Mouse (Mus musculus) adrenal gland, adult 8-10 months (tissue): ENCODE measurements at regions not wholly inside any gene's neighbourhood (a gene's known extent, or its start where the extent isn't known, plus 50 kb on each side); places are given as distances from the start of the nearest gene placed in this dataset.

ENCODE experiments used
- DNase-seq: peaks from one replicate; pipeline ENCODE4 v3.0.0; 2022

DNA sequence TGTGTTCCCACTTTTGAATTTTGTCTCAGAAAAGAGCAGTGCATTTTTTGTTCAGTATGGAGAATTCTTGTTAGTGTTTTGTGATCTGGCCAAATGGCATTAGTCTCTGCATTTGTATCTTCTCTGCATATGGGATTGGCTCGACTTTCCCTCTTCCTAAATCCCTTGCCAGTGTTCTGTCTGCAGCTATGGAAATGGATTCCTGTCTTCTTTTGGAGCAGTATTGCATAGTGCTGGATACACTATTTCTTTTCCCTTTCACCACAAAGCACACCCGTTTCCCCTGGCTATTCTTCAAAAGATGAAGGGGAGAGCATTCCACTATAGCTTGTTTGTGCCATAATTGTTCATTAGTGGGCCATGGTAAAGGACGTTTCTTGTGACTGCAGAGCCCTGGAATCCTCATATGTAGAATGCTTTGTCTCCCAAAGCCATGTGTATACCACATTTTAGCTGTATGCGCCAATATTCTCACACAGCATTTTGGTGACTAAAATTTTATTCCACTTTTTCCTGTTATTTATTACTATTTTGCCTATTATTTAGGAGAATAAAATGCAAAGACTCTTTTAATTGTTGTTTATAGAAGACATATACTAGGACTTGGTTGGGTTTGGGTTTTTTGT, 197.8 kb downstream of the Hs3st1 start:
- no peak for DNase-seq

DNA sequence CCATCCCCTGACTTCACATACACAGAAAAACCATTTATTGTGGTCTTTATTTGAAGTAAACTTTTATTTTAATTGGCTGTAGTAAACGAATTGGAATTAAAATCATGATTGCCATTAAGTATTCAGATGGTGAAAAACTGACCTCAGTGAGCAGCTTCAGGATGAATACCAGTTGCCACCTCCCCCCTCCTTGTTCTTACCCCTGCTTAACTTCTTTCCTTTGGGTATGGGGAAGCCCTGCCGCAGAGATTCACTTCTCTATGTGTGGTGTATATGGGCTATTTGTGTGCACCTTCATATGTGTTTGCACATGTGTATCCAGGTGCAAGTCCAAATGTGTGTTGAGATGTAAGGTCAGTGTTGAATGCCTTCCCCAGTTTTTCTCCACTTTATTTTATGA, 218.2 kb downstream of the Hs3st1 start:
- DNase-seq: no peak

DNA sequence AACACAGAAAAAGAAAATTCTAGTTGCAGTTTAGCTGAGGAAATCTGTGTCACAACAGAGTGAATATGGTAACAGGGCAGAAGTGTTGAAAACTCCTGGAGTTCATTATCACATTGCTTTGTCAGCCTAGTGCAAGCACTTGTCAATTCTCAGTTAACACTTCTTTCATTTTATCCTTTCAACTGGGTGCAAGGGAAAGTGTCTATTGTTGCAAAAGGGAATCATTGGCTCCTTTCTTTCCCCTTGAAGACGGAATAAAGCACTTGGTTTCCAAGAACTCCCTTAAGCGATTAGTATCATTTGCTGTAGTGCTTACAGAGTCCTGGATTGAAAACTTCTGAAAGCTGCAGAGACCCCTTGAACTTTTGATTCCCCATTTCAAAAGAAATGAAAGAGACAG, 218.9 kb downstream of the Hs3st1 start:
- no peak for DNase-seq

DNA sequence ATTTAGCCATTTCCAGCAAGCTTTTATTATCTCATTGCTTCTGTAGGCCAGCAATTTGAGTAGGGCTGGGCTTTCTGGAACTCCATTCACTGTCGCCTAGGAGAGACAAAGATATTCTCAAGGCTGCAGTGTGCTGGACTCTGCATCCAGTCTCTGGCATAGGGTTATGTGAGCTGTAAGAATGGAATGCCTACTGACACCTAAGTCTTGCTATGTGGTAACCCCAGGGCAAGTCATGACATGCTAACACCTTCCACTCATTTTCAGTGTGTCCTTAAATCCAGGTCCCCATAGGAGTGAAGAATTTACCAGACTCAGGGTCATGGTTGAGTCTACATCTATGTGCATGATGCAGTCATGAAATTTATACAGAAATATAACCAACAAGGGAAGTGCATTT, 245.0 kb downstream of the Hs3st1 start:
- no peak for DNase-seq

DNA sequence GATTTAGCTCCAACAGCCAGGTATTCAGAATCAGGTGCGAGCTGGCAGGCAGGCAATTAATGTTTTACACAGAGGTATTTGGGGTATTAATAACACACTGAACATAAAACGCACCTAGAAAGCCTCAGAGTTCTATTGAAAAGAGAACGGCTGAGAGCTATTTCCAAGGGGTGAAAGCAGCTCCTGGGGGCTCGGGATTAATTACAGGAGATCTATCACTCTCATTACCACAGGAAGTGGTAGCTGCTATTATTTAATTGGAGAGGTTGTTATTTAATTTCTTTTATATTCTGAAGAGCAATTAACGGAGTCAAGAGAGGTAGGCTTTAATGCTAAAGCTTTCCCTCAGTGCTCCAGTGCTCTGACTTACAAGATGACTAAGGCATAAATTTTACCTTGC, 272.5 kb downstream of the Hs3st1 start:
- no peak for DNase-seq

DNA sequence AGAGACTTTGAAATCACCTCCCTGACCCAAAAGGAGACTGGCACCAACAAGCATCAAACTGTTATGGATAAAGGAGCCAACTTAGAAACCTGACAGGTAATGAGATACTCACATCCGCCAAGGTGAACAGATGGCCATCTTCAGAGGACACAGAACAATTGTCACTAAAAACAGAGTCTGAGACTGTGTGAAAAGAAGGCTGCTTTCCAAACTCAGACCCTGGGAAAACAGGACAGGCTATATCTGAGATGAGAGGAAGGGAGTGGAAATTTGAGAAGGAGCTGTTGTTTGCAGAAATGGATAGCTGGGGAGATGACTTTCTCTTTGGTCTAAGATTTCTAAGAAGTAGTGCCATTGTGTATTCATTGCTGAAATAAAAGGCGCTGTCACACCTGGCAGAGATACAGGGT, 297.2 kb downstream of the Hs3st1 start:
- DNase-seq: no peak

DNA sequence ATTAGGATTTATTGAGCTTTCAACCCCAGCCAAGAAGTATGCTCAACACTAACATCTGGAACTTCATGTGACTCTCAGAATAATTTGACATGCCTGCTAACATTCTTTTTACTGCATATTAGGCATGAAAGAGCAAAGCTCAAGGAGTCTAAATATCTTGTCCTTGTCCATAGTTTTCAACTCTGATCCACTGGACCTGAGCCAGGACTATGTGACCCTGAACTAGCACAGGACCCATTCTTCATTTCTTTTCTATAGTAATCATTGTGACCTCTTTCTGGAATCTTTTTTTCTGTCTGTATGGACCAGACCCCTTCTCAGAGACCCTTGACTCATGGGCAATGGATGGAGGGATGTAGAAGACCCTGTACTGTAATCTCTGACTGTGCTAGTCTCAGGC, 301.6 kb downstream of the Hs3st1 start:
- peak; percentile 10 for DNase-seq

DNA sequence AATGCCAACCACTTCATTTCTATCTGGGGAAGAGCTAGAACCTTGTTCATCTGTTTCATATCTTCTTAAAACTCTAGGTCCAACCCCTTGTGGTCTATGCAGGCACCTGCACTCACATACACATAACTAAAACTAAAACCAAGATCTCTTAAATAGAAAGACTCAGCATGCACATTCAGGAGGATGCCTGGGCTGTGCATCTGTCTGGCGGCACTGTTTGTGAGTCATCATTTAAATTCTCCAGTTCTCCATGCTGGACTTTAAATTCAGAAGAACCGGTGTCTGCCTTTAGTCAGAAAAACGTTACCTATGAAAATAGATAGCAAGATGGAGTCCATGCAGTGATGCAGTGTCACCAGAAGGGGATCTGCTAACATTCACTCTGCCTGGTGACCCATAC, 314.5 kb downstream of the Hs3st1 start:
- no peak for DNase-seq

DNA sequence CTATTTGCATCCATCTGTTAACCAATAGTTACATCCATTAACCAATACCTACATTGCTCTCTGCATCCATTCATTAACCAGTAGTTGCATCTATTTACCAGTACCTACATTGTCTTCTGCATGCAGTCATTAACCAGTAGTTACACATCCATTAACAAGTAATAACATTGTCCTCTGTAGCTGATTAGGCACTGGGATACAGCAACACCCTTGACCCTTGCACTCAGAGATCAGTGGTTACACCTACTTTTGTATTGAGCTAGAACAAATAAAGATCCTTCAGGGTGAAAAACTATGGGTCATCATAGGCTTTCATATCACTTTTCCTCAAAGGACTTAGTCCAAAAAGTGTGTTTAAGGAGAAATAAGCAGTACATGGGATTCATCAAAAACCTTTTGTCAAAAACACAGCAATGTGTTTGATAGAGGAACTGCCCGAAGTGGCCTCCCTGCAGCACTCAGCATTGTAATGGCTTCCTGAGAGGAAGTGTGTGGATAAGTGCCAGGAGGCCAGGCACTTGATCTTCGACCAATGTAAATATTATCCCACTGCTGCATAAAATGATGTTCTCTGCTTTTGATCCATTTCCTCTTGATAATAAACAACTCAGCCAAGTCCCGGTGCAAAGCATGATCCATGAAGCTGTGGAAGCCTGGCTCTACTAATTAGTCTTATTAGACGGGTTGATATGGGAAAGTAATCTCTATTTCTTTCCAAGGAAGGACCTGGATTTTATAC, 317.6 kb downstream of the Hs3st1 start:
- DNase-seq: peak; percentile 10

DNA sequence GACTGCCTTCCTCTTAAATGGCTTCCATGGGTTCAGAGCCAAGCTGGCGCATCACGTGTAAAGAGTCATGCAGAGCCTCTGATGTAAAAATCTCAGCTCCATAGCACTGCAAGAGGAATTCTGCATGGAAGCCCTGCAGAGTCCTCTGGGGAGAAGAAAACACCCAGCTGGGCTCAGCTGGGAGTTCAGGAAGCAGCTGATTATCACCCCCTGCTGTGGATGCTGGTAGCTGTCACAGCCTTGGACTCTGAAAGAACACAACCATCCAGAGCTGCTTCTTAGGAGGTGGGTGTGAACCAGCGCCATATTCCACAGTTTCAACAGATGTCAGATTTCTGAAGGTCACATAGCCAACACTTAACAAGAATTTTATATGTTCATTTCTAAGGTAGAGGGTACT, 329.2 kb downstream of the Hs3st1 start:
- no peak for DNase-seq

DNA sequence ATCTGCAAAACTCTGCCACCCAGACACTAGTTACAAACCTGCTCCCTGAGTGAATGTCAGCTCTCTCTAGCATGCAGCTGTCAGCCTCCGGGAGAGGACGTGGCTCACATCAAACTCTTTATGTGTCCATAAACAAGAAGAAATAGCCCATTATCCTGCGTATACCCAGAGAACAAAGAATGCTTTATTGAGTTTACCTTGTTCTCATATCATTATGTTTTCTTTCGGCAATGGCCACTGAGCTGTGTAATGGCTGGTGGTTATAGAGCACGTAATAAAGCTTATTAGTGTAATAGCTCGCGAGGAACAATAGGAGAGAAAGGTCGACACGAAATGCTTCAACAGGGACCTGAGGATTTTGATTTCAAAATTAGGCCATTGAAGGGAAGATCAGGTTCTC, 331.6 kb downstream of the Hs3st1 start:
- DNase-seq: no peak

DNA sequence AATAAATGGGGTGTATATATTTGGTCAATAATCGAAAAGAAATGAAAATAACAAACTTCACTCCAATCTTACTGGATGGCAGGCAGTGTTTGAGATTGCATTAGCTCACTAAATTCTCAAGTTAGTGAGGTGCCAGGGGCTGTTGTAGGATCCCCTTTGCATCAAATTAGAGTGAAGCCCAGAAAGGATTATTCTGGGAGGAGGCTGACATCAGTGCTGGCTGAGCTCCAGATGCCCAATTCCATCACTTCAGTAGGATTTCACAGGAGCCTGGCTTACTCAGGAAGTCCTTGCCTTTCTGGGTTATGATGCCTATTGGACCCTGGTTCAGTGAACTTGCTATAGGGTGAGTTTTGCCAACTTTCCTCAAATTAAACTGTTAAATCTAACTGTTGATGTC, 336.5 kb downstream of the Hs3st1 start:
- DNase-seq: no peak

DNA sequence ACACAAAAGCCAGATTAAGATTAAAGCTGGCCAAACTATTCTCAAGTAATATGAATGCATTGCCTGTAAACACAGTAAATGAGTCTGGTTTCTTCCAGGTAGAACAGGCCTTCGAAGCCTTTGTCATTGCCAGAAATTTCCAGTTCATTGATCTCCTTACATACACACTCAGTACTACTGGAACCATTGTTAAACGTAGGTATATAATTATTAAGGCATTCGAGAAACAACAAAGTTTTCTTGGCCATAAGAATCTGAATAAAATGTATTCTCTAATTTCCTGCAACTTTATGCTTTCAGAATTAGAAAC, 337.5 kb downstream of the Hs3st1 start:
- no peak for DNase-seq

DNA sequence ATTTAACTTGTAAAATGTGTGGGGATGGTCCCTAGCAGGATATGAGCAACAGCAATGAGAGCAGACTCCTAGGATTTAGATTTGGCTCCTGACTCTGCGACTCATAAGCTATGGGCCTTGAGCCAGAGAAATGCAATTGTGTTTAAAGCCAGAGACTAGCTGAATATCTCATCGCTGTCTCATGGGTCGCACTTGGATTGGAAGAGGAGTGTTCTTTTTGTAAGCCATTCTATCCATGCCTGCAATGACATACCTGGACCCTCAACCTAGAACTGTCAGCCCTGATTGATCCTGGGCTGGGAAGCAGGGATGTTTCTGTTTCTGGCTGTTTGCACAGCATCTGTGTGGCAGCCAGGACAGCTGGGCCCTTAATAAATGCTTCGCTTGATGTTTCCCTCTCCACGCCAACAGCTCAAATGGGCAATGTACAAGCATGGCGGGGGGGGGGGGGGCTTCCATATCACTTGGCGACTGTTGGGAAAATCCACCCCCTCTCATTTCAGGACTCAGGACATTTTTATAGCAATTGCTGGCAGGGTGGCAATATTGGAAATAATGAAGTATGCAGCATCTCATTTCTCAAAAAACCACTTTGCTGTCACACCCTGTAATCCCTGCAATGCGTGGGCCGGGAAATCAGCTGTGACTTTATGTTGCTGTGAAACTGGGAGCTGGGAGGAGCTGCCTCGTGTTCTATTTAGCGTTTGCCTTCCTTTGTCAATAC, 338.0 kb downstream of the Hs3st1 start:
- no peak for DNase-seq

DNA sequence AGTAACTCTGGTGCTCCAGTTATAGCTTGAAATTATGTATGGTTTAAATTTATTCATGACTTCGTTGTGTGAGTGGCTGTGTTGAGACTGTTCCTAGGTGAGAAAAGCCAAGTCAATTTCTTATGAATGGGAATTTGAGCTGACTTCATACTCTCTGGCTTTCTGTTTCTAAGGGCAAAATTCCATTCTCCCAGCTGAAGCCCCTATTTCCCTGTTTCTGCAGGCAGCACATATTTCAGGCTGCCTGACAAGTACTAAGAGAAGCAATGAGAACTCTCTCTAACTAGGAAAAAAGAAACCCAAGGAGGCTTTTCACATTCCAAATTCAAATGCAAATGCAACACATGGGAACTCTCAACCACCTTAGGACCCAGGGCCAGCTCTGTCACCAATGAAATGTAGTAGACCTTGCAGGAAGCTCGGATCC, 338.7 kb downstream of the Hs3st1 start:
- DNase-seq: no peak

DNA sequence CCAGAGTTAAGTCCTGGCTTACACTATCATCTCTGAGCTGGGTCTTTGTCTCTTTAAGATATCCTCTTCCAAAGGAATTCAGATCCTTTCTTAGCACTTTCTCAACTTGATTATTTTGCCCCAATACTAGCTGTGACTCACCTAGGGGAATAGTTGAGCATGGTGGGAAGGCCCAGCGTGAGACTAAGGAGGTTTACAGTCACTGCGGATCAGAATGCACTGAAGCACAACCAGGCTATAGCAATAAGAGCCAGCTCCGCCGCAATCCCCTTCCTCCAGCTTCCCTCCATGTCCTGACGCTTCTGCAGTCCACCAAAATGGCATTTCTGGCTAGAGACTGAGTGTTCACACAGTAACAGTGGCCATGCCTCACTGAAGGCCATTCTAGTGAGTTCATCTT, 342.5 kb downstream of the Hs3st1 start:
- no peak for DNase-seq

DNA sequence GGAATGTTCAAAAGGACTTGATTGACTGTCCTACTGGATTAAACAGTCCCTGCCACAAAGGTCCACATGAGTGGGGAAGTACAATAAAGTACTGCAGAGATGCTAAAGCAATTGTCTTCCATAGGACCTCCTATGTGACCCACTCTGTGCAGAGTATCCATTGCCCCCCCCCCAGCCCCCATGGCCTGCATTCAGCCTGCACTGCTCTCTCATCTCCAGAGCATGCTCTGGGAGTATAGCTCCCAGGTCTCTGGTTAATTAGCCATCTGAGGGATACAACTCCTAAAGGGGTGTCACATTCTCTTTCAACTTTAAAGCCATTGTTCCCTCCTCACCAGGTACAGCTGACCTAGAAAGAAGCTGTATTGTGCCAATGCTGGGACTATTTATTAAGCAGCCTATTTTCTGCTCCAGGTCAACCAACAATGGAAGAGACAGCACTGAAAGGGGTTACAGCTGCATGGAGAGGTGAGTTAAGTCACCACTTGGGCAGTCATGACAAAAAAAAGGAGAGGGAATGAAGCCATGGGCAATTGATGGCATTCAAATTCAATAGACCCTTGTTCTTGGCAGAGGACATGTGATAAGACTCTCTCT, 364.8 kb downstream of the Hs3st1 start:
- DNase-seq: no peak

DNA sequence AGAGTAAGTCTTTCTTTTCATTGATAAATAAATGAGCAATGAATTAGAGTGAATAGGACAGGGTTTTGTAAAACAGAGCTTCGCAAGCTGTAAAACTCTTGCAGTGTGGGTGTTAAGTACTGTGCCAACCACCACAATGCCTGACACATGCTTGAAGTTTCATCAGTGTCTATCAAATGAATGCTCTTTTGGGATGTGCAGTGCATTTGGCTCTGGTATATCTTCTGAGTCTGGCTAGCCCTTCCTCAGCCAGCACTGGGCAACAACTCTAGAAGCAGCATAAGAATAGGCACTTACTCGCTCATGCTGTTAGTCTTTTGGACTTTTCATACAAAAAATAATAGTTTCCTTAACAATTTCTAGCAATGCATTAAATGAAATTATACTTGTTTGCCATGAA, 370.9 kb downstream of the Hs3st1 start:
- DNase-seq: no peak

DNA sequence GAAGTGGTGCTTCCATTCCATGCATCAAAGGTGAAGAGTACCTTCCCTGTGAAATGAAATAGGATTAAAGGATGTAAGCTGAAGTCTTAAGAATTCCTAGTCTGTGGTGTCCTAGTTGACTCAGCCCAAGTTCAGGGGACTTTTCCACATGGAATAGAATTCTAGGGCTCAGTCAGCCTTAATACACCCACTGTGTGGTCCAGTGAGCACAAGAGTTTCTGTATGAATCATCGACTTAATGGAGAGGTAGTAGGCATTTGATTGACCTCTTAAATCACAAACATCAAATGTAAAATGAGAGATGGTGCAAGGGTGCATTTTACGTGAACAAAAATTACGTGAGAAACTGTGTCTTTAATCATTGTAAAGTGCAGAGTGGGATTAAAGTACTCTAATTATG, 381.1 kb downstream of the Hs3st1 start:
- no peak for DNase-seq

DNA sequence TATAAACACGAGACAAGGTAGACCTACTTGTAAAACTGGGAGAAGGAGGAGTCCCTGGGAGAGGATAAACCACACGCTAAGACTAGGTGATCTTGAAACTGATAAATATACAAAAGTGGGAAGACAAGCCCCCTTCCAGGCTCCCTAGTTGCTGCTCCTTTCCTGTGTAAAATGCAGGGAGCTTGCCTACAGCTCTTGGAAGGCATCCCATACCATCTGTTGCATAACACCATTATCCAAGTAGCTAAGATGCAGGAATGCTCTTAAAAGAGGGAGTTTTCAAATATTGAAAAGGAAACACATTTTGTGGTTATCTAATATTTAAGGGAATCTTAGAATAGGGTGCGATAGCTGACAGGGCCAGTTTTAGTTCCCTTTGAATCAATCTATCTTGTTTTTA, 406.6 kb downstream of the Hs3st1 start:
- no peak for DNase-seq

DNA sequence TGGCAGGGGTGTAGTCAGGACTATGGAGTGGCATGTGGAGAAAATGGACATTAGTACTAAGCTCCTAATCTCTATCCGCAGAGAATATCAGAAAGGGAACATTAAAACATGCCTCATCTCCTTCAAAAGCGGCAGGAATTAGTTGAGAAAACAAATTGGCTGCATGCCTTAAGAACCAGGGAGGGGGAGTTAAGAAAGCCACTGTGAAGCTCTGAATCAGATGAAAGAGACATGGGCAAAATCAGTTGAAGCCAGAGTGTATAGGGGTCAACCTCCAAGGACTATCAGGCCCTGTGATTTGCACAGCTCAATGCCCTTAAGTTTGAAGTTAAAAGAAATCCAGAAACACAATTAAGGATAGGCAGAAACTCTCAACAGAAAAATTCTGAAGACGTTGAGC, 408.3 kb downstream of the Hs3st1 start:
- no peak for DNase-seq

DNA sequence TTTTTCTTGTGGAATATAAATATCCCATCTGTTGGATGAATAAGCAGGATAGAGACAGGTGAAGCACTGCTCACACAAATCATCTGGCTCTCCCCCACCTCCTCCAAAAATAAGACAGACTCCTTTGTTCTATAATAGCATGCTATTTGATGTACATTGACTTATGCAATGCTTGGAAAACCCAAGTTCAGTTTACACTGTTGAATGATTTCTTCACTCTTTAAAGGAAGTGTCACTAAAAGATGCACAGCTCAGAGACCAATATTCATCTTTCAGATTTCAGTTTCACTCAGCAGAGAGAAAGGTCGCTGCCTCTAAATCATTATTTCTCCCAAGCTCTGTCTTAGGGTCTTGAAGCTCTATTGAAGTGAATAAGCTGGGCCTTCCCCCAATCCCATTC, 417.4 kb downstream of the Hs3st1 start:
- DNase-seq: no peak

DNA sequence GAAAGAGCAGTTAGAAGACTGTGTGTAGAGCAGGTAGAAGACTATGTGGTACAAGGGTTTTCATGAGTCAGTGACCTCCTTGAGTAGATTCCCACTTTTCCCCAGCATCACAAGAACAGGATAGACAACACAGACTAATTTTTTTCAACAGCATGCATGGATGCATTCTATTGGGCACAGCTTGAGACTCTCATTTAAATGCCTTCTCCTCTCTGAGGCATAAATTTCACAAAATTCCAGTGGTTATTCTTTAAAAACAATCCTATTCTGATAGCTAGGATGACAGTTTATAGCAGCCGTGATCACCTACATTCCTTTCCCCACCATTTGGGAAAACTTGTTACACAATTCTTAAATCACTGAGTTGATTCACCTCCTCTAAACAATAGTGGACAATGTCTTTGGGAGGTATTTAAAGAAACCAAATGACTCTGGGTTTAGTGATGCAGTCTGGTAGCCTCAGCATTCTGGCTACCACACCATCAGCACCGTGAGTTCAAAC, 418.7 kb downstream of the Hs3st1 start:
- no peak for DNase-seq

DNA sequence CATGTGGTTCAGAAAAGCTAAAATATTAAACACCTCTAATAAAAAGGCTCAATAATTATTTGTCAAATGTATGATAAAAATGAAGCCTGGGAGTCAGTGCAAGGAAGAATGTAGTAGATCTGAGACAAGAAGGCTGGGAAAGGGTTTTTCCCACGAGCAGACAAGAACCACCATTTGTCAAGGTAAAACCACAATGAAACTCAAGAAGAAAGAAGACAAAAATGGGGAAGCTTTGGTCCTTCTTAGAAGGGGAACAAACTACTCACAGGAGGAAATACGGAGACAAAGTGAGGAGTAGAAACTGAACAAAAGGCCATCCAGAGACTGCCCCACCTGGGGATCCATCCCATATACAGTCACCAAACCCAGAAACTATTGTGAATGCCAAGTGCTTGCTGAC, 420.0 kb downstream of the Hs3st1 start:
- no peak for DNase-seq
